Mouse (Mus musculus): ENCODE measurements at regions not wholly inside any gene's neighbourhood (a gene's known extent, or its start where the extent isn't known, plus 50 kb on each side); places are given as distances from the start of the nearest gene placed in this dataset.

- TF ChIP-seq CTCF (IDR thresholded peaks at IDR 0.05; ENCODE audit: extremely low read depth, insufficient read depth, low read length) (no peak), POLR2A (IDR thresholded peaks at IDR 0.05; ENCODE audit: extremely low read depth, insufficient read depth, low read length) (no peak)
Observed at GRCm38 (mm10) chr5:128492541-128492940, 59.7 kb upstream of the Tmem132d start.
